Mouse (Mus musculus): Measurements from ENCODE around the gene Fam19a1. TPM values are rescaled to one million over a fixed set of nuclear protein-coding genes. Genes with fewer than 3 reads are reported as not detected.

Fam19a1 gene
- polyA plus RNA-seq, 2 experiments = not detected

DNA sequence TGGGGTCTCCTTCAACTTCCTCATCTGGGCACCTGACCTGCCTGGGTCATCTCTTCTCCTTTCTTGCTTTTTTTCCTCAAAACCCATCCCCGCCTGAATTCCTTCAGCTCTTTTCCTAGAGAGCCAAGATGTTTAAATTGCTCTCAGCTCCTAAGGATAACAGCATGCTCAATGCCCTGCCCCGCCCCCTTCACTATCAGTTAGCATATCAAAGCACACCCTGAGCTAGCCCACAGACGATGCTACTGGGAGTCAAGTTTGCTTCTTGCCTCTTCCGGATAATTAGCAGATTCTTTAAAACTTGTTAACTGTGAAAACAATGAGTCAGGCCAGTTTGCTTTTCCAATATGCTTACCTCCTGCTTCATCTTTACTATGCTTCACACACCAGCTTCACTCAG is 176.7 kb downstream of the Fam19a1 start:
- TF ChIP-seq EP300 (IDR thresholded peaks at IDR 0.05; ENCODE audit: low read depth) (no peak), CTCF (IDR thresholded peaks at IDR 0.05; ENCODE audit: low read depth) (no peak)
- Histone ChIP-seq H3K4me1 (replicated peaks; ENCODE audit: control insufficient read depth in 2 of 2, insufficient read depth in 2 of 2, low read length in 1 of 2) (no peaks in the 10 kb centered on the region), H3K9ac (replicated peaks) (no peak overlapping the region), H3K4me2 (ENCODE audit: low read depth) (no peak overlapping the region), H3K27ac (no peak overlapping the region), H3K36me3 (replicated peaks; ENCODE audit: control insufficient read depth, insufficient read depth, low read depth) (no peaks in the 10 kb centered on the region), H3K27me3 (ENCODE audit: control insufficient read depth, insufficient read depth, low read length) (no peaks in the 10 kb centered on the region), H3K4me3 (ENCODE audit: insufficient read depth in 1 of 2, low read depth in 2 of 2, low read length in 2 of 2) (no peak overlapping the region), H3K9me3 (ENCODE audit: control insufficient read depth, low read length) (no peaks in the 10 kb centered on the region)
- 22% methylated on average over 4 of the region's 4 CpGs for WGBS (ENCODE audit: insufficient replicate concordance)
- no peak for DNase-seq (ENCODE audit: low read depth in 3 of 3, low spot score in 3 of 3)
- no peak for ATAC-seq (ENCODE audit: insufficient read depth)

DNA sequence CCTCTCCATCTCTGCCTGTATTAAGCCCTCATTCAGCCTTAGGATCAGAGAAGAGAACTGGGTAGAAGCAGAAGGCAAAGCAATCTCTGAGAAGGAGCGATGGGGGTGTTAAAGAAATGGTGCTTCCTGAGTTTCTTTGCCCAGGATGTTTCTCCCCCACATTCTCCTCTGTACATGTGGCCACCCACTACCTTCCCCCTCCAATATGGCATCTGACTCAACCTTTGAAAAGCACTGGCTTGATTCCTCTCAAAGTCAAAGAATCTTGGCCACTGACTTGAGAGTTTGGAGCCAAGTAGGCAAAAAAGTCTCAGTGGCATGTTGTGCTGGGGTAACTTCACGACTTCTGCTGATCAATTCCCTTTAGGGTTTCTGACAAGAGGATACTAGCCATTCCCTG is 234.5 kb downstream of the Fam19a1 start:
- Histone ChIP-seq H3K27me3 (ENCODE audit: control insufficient read depth, insufficient read depth, low read length) (no peaks in the 10 kb centered on the region), H3K4me1 (replicated peaks; ENCODE audit: control insufficient read depth in 2 of 2, insufficient read depth in 2 of 2, low read length in 1 of 2) (no peaks in the 10 kb centered on the region), H3K36me3 (replicated peaks; ENCODE audit: control insufficient read depth, insufficient read depth, low read depth) (no peaks in the 10 kb centered on the region), H3K4me2 (ENCODE audit: low read depth) (no peak overlapping the region), H3K9me3 (ENCODE audit: control insufficient read depth, low read length) (no peaks in the 10 kb centered on the region), H3K27ac (no peak overlapping the region), H3K4me3 (ENCODE audit: insufficient read depth in 1 of 2, low read depth in 2 of 2, low read length in 2 of 2) (no peak overlapping the region), H3K9ac (replicated peaks) (no peak overlapping the region)
- no peak for DNase-seq (ENCODE audit: low read depth in 3 of 3, low spot score in 3 of 3)
- ATAC-seq (ENCODE audit: insufficient read depth) = no peak
- WGBS (ENCODE audit: insufficient replicate concordance) = 53% methylated on average over 2 of the region's 2 CpGs
- TF ChIP-seq CTCF (IDR thresholded peaks at IDR 0.05; ENCODE audit: low read depth) (no peak), EP300 (IDR thresholded peaks at IDR 0.05; ENCODE audit: low read depth) (no peak)

- H3K27ac ChIP-seq = no peak overlapping the region
- ATAC-seq (ENCODE audit: insufficient read depth) = no peak
- no peaks in the 10 kb centered on the region for H3K4me1 ChIP-seq (replicated peaks; ENCODE audit: control insufficient read depth in 2 of 2, insufficient read depth in 2 of 2, low read length in 1 of 2)
- no peaks in the 10 kb centered on the region for H3K27me3 ChIP-seq (ENCODE audit: control insufficient read depth, insufficient read depth, low read length)
- no peak for DNase-seq (ENCODE audit: low read depth in 3 of 3, low spot score in 3 of 3)
- H3K36me3 ChIP-seq (replicated peaks; ENCODE audit: control insufficient read depth, insufficient read depth, low read depth) = no peaks in the 10 kb centered on the region
- no peak overlapping the region for H3K4me3 ChIP-seq (ENCODE audit: insufficient read depth in 1 of 2, low read depth in 2 of 2, low read length in 2 of 2)
- 70% methylated on average over 7 of the region's 7 CpGs for WGBS (ENCODE audit: insufficient replicate concordance)
- TF ChIP-seq EP300 (IDR thresholded peaks at IDR 0.05; ENCODE audit: low read depth) (no peak), CTCF (IDR thresholded peaks at IDR 0.05; ENCODE audit: low read depth) (no peak)
- no peak overlapping the region for H3K9ac ChIP-seq (replicated peaks)
- no peak overlapping the region for H3K4me2 ChIP-seq (ENCODE audit: low read depth)
- no peaks in the 10 kb centered on the region for H3K9me3 ChIP-seq (ENCODE audit: control insufficient read depth, low read length)
These were observed 236.6 kb downstream of the Fam19a1 start for GRCm38 (mm10) chr6:96349446-96350025.

DNA sequence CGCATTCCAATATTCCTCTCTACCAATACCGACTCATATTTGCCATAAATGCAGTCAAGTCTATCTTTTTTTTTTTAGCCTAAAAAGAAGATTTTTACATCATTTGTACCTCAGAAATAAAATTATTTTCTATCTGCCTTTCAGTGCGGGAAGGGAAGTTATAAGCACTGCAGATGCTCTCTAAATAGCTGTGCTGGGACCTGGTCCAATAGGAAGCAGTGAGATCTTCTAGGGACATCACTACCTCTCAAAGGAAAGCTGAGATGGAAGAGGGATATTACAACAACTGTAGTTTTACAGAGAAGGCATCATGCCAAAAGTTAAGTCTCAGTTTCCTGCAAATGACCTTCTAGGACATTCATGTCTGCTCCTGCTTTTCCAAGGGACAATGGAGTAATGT is 256.6 kb downstream of the Fam19a1 start:
- ATAC-seq (ENCODE audit: insufficient read depth) (no peak), DNase-seq (ENCODE audit: low read depth in 3 of 3, low spot score in 3 of 3) (no peak)
- H3K4me2 ChIP-seq (ENCODE audit: low read depth) = no peak overlapping the region
- H3K27me3 ChIP-seq (ENCODE audit: control insufficient read depth, insufficient read depth, low read length) = no peaks in the 10 kb centered on the region
- H3K4me1 ChIP-seq (replicated peaks; ENCODE audit: control insufficient read depth in 2 of 2, insufficient read depth in 2 of 2, low read length in 1 of 2) = no peaks in the 10 kb centered on the region
- H3K4me3 ChIP-seq (ENCODE audit: insufficient read depth in 1 of 2, low read depth in 2 of 2, low read length in 2 of 2) = no peak overlapping the region
- H3K27ac ChIP-seq = no peak overlapping the region
- H3K9me3 ChIP-seq (ENCODE audit: control insufficient read depth, low read length) = no peaks in the 10 kb centered on the region
- no peak overlapping the region for H3K9ac ChIP-seq (replicated peaks)
- TF ChIP-seq CTCF (IDR thresholded peaks at IDR 0.05; ENCODE audit: low read depth) = no peak
- no peak for TF ChIP-seq EP300 (IDR thresholded peaks at IDR 0.05; ENCODE audit: low read depth)
- WGBS (ENCODE audit: insufficient replicate concordance) = 58% methylated on average over 3 of the region's 3 CpGs
- no peaks in the 10 kb centered on the region for H3K36me3 ChIP-seq (replicated peaks; ENCODE audit: control insufficient read depth, insufficient read depth, low read depth)

- H3K4me3 ChIP-seq (ENCODE audit: insufficient read depth in 1 of 2, low read depth in 2 of 2, low read length in 2 of 2) = no peak overlapping the region
These were observed 259.9 kb downstream of the Fam19a1 start for GRCm38 (mm10) chr6:96372848-96373247.

More at GRCm38 (mm10) chr6:96372848-96373247, 259.9 kb downstream of the Fam19a1 start:
- DNase-seq (ENCODE audit: low read depth in 3 of 3, low spot score in 3 of 3) (no peak), ATAC-seq (ENCODE audit: insufficient read depth) (no peak)
- Histone ChIP-seq H3K27ac (no peak overlapping the region), H3K9me3 (ENCODE audit: control insufficient read depth, low read length) (no peaks in the 10 kb centered on the region), H3K9ac (replicated peaks) (no peak overlapping the region), H3K4me2 (ENCODE audit: low read depth) (no peak overlapping the region), H3K36me3 (replicated peaks; ENCODE audit: control insufficient read depth, insufficient read depth, low read depth) (no peaks in the 10 kb centered on the region), H3K27me3 (ENCODE audit: control insufficient read depth, insufficient read depth, low read length) (no peaks in the 10 kb centered on the region), H3K4me1 (replicated peaks; ENCODE audit: control insufficient read depth in 2 of 2, insufficient read depth in 2 of 2, low read length in 1 of 2) (no peaks in the 10 kb centered on the region)
- TF ChIP-seq EP300 (IDR thresholded peaks at IDR 0.05; ENCODE audit: low read depth) (no peak), CTCF (IDR thresholded peaks at IDR 0.05; ENCODE audit: low read depth) (no peak)
- 65% methylated on average over 6 of the region's 6 CpGs for WGBS (ENCODE audit: insufficient replicate concordance)
